Mouse (Mus musculus) olfactory bulb, adult 2 months (tissue): ENCODE data around the gene Gpbar1. TPM values are rescaled to one million over a fixed set of nuclear protein-coding genes. Genes with fewer than 3 reads are reported as not detected.
A peak's percentile ranks its signal among the peaks of the same experiment; 100 is the strongest.

Source experiments
- H3K27ac ChIP-seq: fragments of 200-500 bp; 2 replicates; pipeline ENCODE4 v1.5.1; 2012; ENCODE audit warnings: low read depth, low read length; ENCODE audit not compliant: insufficient read depth
- H3K4me1 ChIP-seq: fragments of 200-500 bp; 2 replicates; pipeline ENCODE4 v1.6.1; 2012; ENCODE audit warnings: low read length; ENCODE audit not compliant: control insufficient read depth, insufficient read depth
- H3K4me3 ChIP-seq: fragments of 200-500 bp; 2 replicates; pipeline ENCODE4 v1.5.1; 2012; ENCODE audit warnings: mild to moderate bottlenecking, low read depth, low read length, moderate library complexity; ENCODE audit not compliant: insufficient read depth
- CTCF ChIP-seq: fragments of 200-500 bp; IDR thresholded peaks from 2 replicates; pipeline ENCODE4 v1.5.1; 2012; ENCODE audit warnings: low read depth, mild to moderate bottlenecking, low read length, moderate library complexity; ENCODE audit not compliant: insufficient read depth
- POLR2A ChIP-seq: fragments of 200-500 bp; IDR thresholded peaks from 2 replicates; pipeline ENCODE4 v1.6.1; 2012; ENCODE audit warnings: mild to moderate bottlenecking, low read depth, low read length, moderate library complexity; ENCODE audit not compliant: insufficient read depth
- WGBS: fragments of 180-500 bp; shearing (Covaris S2); methylation state at CpG from one replicate; pipeline ENCODE4 v1.1.7; 2018; 5-methylcytosine and 5-hydroxymethylcytosine counted together
- polyA plus RNA-seq: library from polyadenylated mRNA; stranded (reverse); fragments of >200 nt; gene quantifications from 2 replicates; pipeline ENCODE4 v1.2.4, GENCODE M21; 2012; ENCODE audit warnings: low replicate concordance; ENCODE audit not compliant: missing spikeins, insufficient read depth, insufficient read length

The Gpbar1 gene
- polyA plus RNA-seq, 1 experiment = not detected

DNA sequence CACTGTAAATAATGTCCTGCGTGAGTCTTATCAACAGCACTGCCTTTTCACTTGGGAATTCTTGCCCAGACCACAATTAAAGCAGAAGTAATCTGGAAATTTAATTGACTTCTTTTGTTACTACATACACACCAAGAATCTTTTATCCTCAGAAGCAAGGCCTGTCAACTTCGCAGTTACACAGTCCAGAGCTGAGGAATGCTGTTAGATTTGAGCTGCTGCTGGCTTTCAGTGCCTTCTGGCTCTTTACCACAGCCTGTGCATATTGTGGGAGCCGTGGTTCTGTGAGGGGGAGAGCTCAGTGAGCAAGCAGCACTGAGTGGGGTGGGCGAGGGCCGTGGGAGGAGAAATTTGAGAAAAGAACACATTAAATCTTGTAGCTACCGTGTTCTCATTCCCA is 38.0 kb upstream of the Gpbar1 start:
- Histone ChIP-seq H3K27ac (peak overlapping the region; percentile 56), H3K4me1 (peaks cover 15% of the 10 kb centered on the region), H3K4me3 (no peak overlapping the region)
- TF ChIP-seq POLR2A (no peak), CTCF (no peak)
- WGBS = 23% methylated on average over 6 of the region's 6 CpGs

DNA sequence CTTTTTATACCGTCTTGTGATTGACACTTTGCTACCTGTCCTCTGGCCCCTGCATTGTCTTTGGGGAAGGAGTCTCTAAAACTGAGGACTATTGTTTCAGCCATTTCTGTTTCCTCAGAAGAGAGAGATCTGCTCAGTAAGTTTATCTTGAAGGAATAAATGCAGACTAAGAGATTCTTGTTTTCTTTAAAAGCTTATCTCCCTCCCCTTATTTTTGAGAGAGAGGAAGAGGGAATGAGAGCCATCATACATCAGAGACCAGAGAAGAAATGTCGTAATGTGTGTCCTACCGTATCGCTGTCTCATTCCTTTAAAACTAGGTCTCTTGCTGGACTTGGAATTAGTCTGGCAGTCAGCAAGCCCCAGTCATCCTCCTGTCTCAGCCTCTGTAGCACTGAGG is 37.5 kb upstream of the Gpbar1 start:
- H3K4me1 ChIP-seq = peaks cover 15% of the 10 kb centered on the region
- H3K27ac ChIP-seq = 0 out of 2 replicates have a peak overlapping the region, but pooled peaks have one; percentile 56
- 64% methylated on average over 4 of the region's 4 CpGs for WGBS
- H3K4me3 ChIP-seq = no peak overlapping the region
- TF ChIP-seq CTCF (no peak), POLR2A (no peak)

DNA sequence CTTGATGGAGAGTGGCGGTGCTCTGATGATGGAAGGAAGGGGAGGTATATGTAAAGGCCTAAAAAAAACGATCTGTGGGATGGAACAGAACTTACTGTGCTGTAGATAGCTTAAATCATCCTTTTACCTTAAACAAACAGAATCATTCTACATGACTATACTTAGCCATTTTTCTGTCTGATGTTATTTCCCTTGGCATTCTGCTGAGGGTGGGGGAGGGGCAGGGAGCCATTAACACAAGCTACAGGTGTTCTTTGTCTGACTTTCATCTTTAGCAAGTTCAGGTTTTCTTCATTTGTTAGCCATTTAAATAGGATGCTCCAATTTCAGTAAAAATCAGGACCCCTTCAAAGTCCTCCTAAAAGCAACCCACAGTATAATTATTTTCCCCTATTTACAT is 32.8 kb upstream of the Gpbar1 start:
- Histone ChIP-seq H3K27ac (no peak overlapping the region), H3K4me1 (peaks cover 11% of the 10 kb centered on the region; the same call in 1 of the 2 replicates), H3K4me3 (no peak overlapping the region)
- TF ChIP-seq CTCF (no peak), POLR2A (no peak)
- WGBS = 64% methylated on average over 2 of the region's 2 CpGs

DNA sequence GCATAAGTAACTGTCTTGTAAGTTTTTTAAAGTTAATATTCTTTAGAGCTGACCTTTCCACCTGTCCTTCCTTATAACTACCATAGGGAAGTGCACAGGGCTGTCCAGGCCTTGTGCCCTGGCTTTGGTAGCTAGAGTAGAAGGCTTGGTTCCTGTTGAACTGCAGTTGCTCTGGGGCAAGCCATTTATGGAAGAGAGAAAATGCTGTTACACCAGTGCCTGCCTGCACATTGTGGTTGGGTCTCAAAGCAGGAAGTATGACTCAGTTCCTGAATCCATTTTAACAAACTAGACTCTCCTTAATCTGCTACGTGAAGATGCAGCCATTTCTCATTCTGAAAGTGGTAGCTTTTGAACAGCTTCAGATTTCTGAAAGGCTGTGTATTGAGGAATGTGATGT is 29.6 kb upstream of the Gpbar1 start:
- 22% methylated on average over 1 of the region's 1 CpGs for WGBS
- H3K4me1 ChIP-seq = peaks cover 5% of the 10 kb centered on the region; the same call in 1 of the 2 replicates
- TF ChIP-seq POLR2A = no peak
- no peak for TF ChIP-seq CTCF
- H3K27ac ChIP-seq = no peak overlapping the region
- no peak overlapping the region for H3K4me3 ChIP-seq

DNA sequence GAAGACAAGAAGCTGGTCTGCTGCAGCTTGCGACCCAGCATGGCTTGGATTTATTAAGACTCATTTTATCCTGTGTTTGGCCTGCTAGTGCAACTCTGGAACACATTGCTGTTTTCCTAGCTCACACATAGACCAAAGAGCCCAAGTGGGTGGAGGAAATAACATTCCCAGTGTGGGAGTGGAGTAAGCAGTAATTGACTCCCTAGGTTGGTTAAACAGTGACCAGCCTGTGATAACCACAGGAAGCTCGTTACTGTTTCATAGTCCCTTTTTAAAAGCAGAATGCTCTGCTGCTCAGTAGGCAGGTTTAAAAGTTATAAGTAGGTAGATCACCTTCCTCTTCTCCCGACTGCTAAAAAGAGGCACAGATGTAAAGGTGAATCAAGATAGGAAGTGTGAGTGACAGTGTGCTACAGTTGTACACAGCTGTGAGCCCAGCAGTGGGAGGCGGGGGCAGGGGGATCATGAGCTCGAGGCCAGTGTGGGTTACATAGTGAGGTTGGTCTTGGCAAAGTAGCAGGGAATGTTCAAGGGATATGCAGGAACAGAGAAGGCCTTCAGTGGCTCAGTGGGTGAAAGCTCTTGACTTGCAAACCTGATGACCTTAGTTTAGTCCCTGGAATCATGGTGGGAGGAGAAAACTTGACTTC is 28.9 kb upstream of the Gpbar1 start:
- Histone ChIP-seq H3K4me3 (no peak overlapping the region), H3K27ac (peak overlapping the region; percentile 23; the same call in 1 of the 2 replicates), H3K4me1 (peaks cover 5% of the 10 kb centered on the region; the same call in 1 of the 2 replicates)
- 56% methylated on average over 5 of the region's 5 CpGs for whole genome bisulfite sequencing
- TF ChIP-seq POLR2A (no peak), CTCF (no peak)

DNA sequence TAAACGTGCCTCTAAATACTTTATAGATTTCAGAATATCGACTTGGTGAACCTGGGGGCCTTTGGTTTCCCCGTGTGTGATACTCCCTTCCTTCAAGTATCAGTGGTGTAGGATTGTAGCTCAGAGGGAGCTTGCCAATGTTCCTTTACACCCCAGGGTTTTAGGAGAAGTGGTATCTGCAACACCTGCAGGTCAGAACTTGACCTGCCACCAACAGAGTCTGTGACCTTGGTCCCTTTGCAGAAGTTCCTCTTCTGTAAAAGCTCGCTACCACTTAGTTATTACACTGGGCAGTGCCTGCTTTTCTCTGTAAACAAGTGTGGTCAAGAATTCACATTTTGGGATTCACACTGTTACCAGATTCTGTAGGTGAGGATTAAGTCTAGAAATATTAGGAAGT is 28.3 kb upstream of the Gpbar1 start:
- H3K4me1 ChIP-seq = peaks cover 5% of the 10 kb centered on the region; the same call in 1 of the 2 replicates
- H3K27ac ChIP-seq = no peak overlapping the region
- 84% methylated on average over 4 of the region's 4 CpGs for WGBS
- TF ChIP-seq CTCF (no peak), POLR2A (no peak)
- no peak overlapping the region for H3K4me3 ChIP-seq

DNA sequence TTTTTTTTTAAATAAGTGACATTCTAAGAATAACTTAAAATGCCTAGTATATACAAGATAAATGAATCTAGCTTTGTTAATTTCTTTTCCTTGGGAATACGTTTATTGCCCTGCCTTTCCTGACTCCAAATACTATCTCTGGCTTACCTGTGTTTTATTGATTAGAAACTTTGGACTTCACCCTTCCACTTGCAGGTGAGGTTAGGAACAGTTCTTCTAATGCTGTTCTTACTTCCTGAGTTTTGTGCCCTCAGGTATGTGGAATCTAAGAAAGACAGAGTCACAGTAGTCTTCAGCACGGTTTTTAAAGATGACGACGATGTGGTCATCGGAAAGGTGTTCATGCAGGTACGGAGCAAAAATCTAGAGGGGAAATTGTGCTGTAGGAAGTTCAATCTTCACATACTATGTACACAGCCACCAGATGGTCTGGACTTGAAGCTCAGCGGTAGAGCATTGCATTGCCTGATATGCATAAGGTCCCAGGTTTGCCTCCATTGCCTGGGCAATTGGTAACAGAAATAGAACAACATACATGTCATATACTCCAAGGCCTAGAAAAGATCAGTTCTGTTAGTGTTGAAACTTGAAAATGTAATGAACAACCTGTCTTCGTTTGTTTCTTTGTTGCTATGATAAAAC is 22.5 kb upstream of the Gpbar1 start:
- TF ChIP-seq POLR2A = no peak
- Histone ChIP-seq H3K4me1 (no peaks in the 10 kb centered on the region), H3K4me3 (no peak overlapping the region), H3K27ac (no peak overlapping the region)
- WGBS = 94% methylated on average over 8 of the region's 8 CpGs

DNA sequence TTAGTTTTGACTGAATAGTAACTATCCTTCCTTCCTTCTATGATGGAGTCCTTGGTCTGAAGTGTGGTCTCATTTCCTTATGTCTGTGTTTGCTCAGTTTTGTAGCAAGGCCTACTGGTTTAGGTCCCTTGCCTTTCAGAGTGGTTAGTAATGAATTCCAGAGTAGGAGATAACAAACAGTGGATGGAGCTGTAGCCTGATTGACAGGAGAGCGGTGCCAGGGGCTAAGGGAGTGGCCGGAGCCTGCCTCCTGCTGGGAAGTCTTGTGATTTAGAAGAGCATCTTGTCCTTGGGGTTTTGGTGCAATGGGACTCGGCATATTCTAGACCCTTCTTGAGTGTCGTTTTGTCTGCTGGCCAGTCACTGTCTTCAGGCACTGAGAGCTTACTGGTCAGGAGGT is 21.6 kb upstream of the Gpbar1 start:
- H3K4me3 ChIP-seq = no peak overlapping the region
- 77% methylated on average over 4 of the region's 4 CpGs for WGBS
- H3K27ac ChIP-seq = no peak overlapping the region
- H3K4me1 ChIP-seq = no peaks in the 10 kb centered on the region
- no peak for TF ChIP-seq POLR2A
- TF ChIP-seq CTCF = no peak

DNA sequence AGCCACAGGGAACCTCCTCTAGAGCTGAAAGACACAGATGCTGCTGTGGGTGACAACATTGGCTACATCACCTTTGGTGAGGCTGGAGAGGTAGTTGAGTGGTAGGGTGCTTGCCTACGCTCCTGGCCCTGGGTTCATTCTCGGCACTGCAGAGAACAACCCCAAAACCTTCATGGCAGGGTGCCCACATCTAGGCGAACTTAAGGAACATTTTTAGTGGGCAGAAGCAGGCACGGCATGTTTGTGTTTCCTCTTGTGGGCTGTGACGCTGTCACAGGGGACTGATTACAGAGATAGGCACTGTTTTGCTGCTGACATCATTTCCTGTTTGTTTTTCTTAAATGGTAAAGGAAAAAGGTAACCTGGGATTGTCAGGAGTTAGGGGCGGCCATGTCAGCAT is 15.8 kb upstream of the Gpbar1 start:
- 84% methylated on average over 6 of the region's 6 CpGs for WGBS
- TF ChIP-seq POLR2A = no peak
- no peak for TF ChIP-seq CTCF
- Histone ChIP-seq H3K27ac (no peak overlapping the region), H3K4me1 (no peaks in the 10 kb centered on the region), H3K4me3 (no peak overlapping the region)
